In genomic region chr6:84154508-84154907, GRCm38 (mm10) we compare ENCODE assay signal across 28 mouse cellular contexts.
A peak's percentile ranks its signal among the peaks of the same experiment; 100 is the strongest.
DNase-seq lines count a peak whose midpoint lies in the region; ATAC-seq and TF ChIP-seq lines count a peak whose summit lies in the region.
"Had no signal": no experiment of that assay in that cellular context is flagged by ENCODE, and none has a peak within 500 bp of the region (broad histone marks: within the 10 kb centered on the region; RNA-seq: fewer than 3 reads in every experiment).

No protein-coding gene starts in this region.

- peak; percentile 97 for DNase-seq in heart, adult 11 months
- no peak for DNase-seq in heart, postnatal 36 days
- DNase-seq in adrenal gland, postnatal 14 days, result peak; percentile 41
- DNase-seq in heart, postnatal 0 days (ENCODE audit: low spot score), result no peak
- DNase-seq: cerebellum, adult 2 months; cerebellum, postnatal 14 days; forebrain, postnatal 0 days; gastrocnemius, postnatal 14 days; kidney, adult 8-10 months; kidney, postnatal 4 days; layer of hippocampus, postnatal 36 days; liver; lung, embryonic 14.5 days; thymus, adult 2 months had no signal

- WGBS in heart, embryonic 13.5 days, result 72% methylated on average over 2 of the region's 2 CpGs
- WGBS in heart, embryonic 11.5 days (ENCODE audit: insufficient replicate concordance), result 63% methylated on average over 2 of the region's 2 CpGs
- 46% methylated on average over 2 of the region's 2 CpGs for WGBS in heart, postnatal 0 days
- 95% methylated on average over 2 of the region's 2 CpGs for WGBS in midbrain, embryonic 16.5 days

- H3K27me3 ChIP-seq in heart, embryonic 13.5 days (replicated peaks), result no peaks in the 10 kb centered on the region
- H3K27me3 ChIP-seq in heart, embryonic 11.5 days (ENCODE audit: control insufficient read depth, insufficient read depth, low read length), result no peaks in the 10 kb centered on the region
- H3K27me3 ChIP-seq in heart, postnatal 0 days (ENCODE audit: control insufficient read depth, insufficient read depth, low read length), result no peaks in the 10 kb centered on the region
- no peaks in the 10 kb centered on the region for H3K27me3 ChIP-seq in midbrain, embryonic 16.5 days (ENCODE audit: control insufficient read depth, insufficient read depth, low read depth, low read length)
- H3K27me3 ChIP-seq: hindbrain, embryonic 12.5 days; intestine, embryonic 15.5 days; liver, embryonic 15.5 days; neural tube, embryonic 12.5 days had no signal

- peaks cover 31% of the 10 kb centered on the region for H3K4me1 ChIP-seq in heart, embryonic 13.5 days
- peaks cover 13% of the 10 kb centered on the region for H3K4me1 ChIP-seq in heart, embryonic 11.5 days (ENCODE audit: control insufficient read depth, insufficient read depth, low read length)
- peaks cover 25% of the 10 kb centered on the region for H3K4me1 ChIP-seq in heart, postnatal 0 days (ENCODE audit: control insufficient read depth, insufficient read depth)
- no peaks in the 10 kb centered on the region for H3K4me1 ChIP-seq in midbrain, embryonic 16.5 days (ENCODE audit: control insufficient read depth, insufficient read depth, low read length)
- H3K4me1 ChIP-seq: hindbrain, embryonic 12.5 days; intestine, embryonic 15.5 days; liver, embryonic 15.5 days; neural tube, embryonic 12.5 days had no signal

- H3K36me3 ChIP-seq in heart, embryonic 13.5 days, result peaks cover 32% of the 10 kb centered on the region
- no peaks in the 10 kb centered on the region for H3K36me3 ChIP-seq in heart, embryonic 11.5 days (ENCODE audit: control insufficient read depth, insufficient read depth, low read length)
- H3K36me3 ChIP-seq in heart, postnatal 0 days (replicated peaks; ENCODE audit: control insufficient read depth, insufficient read depth, low read length), result peaks cover 25% of the 10 kb centered on the region
- no peaks in the 10 kb centered on the region for H3K36me3 ChIP-seq in midbrain, embryonic 16.5 days (ENCODE audit: control insufficient read depth, insufficient read depth, low read length)
- H3K36me3 ChIP-seq: hindbrain, embryonic 12.5 days; intestine, embryonic 15.5 days; liver, embryonic 15.5 days; neural tube, embryonic 12.5 days had no signal

- no peak for TF ChIP-seq EP300 in heart, postnatal 0 days (IDR thresholded peaks at IDR 0.05; ENCODE audit: low read depth)

- peak overlapping the region; percentile 36 for H3K27ac ChIP-seq in heart, embryonic 13.5 days (replicated peaks)
- no peak overlapping the region for H3K27ac ChIP-seq in heart, embryonic 11.5 days (ENCODE audit: low read depth, low read length)
- H3K27ac ChIP-seq in heart, postnatal 0 days (ENCODE audit: low read depth), result peak overlapping the region; percentile 88; the same call in 1 of the 2 replicates
- H3K27ac ChIP-seq in midbrain, embryonic 16.5 days (ENCODE audit: low read length), result no peak overlapping the region
- H3K27ac ChIP-seq: hindbrain, embryonic 12.5 days; hindbrain, postnatal 0 days; intestine, embryonic 15.5 days; kidney, postnatal 0 days; liver, embryonic 15.5 days; neural tube, embryonic 12.5 days had no signal

- H3K9ac ChIP-seq in heart, embryonic 13.5 days, result no peak overlapping the region
- no peak overlapping the region for H3K9ac ChIP-seq in heart, embryonic 11.5 days (ENCODE audit: low read depth, low read length)
- H3K9ac ChIP-seq in heart, postnatal 0 days (replicated peaks; ENCODE audit: low read depth, low read length), result no peak overlapping the region
- H3K9ac ChIP-seq in midbrain, embryonic 16.5 days (ENCODE audit: low read depth, low read length), result no peak overlapping the region
- H3K9ac ChIP-seq: forebrain, postnatal 0 days; hindbrain, embryonic 12.5 days; intestine, embryonic 15.5 days; liver, embryonic 15.5 days; lung, embryonic 14.5 days; neural tube, embryonic 12.5 days had no signal

- H3K9me3 ChIP-seq in heart, embryonic 13.5 days, result no peaks in the 10 kb centered on the region
- H3K9me3 ChIP-seq in heart, embryonic 11.5 days (replicated peaks; ENCODE audit: control insufficient read depth, low read length), result no peaks in the 10 kb centered on the region
- H3K9me3 ChIP-seq in heart, postnatal 0 days (replicated peaks; ENCODE audit: control insufficient read depth, low read length), result no peaks in the 10 kb centered on the region
- no peaks in the 10 kb centered on the region for H3K9me3 ChIP-seq in midbrain, embryonic 16.5 days (replicated peaks; ENCODE audit: control insufficient read depth, low read length, poor library complexity, severe bottlenecking)
- H3K9me3 ChIP-seq: hindbrain, embryonic 12.5 days; intestine, embryonic 15.5 days; liver, embryonic 15.5 days; neural tube, embryonic 12.5 days had no signal

- TF ChIP-seq CTCF in heart, postnatal 0 days (IDR thresholded peaks at IDR 0.05; ENCODE audit: low read depth), result no peak

- intact Hi-C loops in heart, postnatal 36 days (cut with DNase I), result no loop called here

- ATAC-seq in heart, embryonic 13.5 days (ENCODE audit: extremely low read depth, insufficient number of reproducible peaks, low FRiP score, low TSS enrichment), result no peak
- ATAC-seq in heart, embryonic 11.5 days (replicated peaks; ENCODE audit: insufficient number of reproducible peaks, low FRiP score, low TSS enrichment), result no peak
- ATAC-seq in heart, postnatal 0 days (ENCODE audit: insufficient read depth, low read depth), result peak; percentile 44; the same call in 1 of the 2 replicates
- ATAC-seq in midbrain, embryonic 16.5 days, result no peak
- no peak for ATAC-seq in megakaryocyte progenitor cell, adult 5-6 weeks (replicated peaks; ENCODE audit: poor library complexity)
- ATAC-seq: CD4-positive, CD25-positive, alpha-beta regulatory T cell, adult 4 months; forebrain, postnatal 0 days; hindbrain, postnatal 0 days; intestine, embryonic 15.5 days had no signal

- H3K4me3 ChIP-seq in heart, embryonic 13.5 days, result no peak overlapping the region
- no peak overlapping the region for H3K4me3 ChIP-seq in heart, embryonic 11.5 days (ENCODE audit: low read depth, low read length)
- no peak overlapping the region for H3K4me3 ChIP-seq in heart, postnatal 0 days (ENCODE audit: low read depth, low read length)
- no peak overlapping the region for H3K4me3 ChIP-seq in midbrain, embryonic 16.5 days (ENCODE audit: low read depth, low read length)
- H3K4me3 ChIP-seq: erythroblast, embryonic 14.5 days; hindbrain, embryonic 12.5 days; intestine, embryonic 15.5 days; liver, embryonic 15.5 days; myocyte; neural tube, embryonic 12.5 days had no signal

- H3K4me2 ChIP-seq in heart, embryonic 13.5 days, result no peak overlapping the region
- H3K4me2 ChIP-seq in heart, embryonic 11.5 days, result no peak overlapping the region
- H3K4me2 ChIP-seq in heart, postnatal 0 days (ENCODE audit: low read depth, low read length), result no peak overlapping the region
- H3K4me2 ChIP-seq in midbrain, embryonic 16.5 days (ENCODE audit: low read length), result no peak overlapping the region
- H3K4me2 ChIP-seq: hindbrain, embryonic 12.5 days; intestine, embryonic 15.5 days; liver, embryonic 15.5 days; lung, embryonic 14.5 days; midbrain, embryonic 11.5 days; neural tube, embryonic 12.5 days had no signal

Comparison
In these comparisons a context has a peak if more than half of its experiments do, and no peak if none do; other contexts are left out.
1. DNase-seq: peak in heart, adult 11 months (single experiment) and adrenal gland, postnatal 14 days (single experiment); none in heart, postnatal 36 days (0 of 2) and heart, postnatal 0 days (single experiment).
2. H3K27ac ChIP-seq: peak in heart, embryonic 13.5 days (single experiment) and heart, postnatal 0 days (single experiment); none in heart, embryonic 11.5 days (single experiment) and midbrain, embryonic 16.5 days (single experiment).